Mouse (Mus musculus) midbrain, embryonic 11.5 days (tissue): ENCODE measurements around the gene Gdf1. TPM values are rescaled to one million over a fixed set of nuclear protein-coding genes. Genes with fewer than 3 reads are reported as not detected.

ENCODE experiments used
- ATAC-seq: fragments of 200-750 bp; cut with Nextera tagmentation; 2 replicates; pipeline ENCODE4 v1.8.0; 2017; ENCODE audit warnings: moderate TSS enrichment, moderate library complexity; ENCODE audit not compliant: low FRiP score
- DNase-seq: peaks from one replicate; pipeline ENCODE4 v3.0.0; 2015; ENCODE audit warnings: low spot score; ENCODE audit errors: missing footprints
- H3K27ac ChIP-seq: fragments of 300-500 bp; sonication (generic); 2 replicates; pipeline ENCODE4 v1.5.1; 2014; ENCODE audit warnings: low read depth, low read length
- H3K27me3 ChIP-seq: fragments of 300-500 bp; sonication (generic); 2 replicates; pipeline ENCODE4 v1.6.1; 2014; ENCODE audit warnings: mild to moderate bottlenecking, low read length, moderate library complexity, mixed read lengths; ENCODE audit not compliant: control insufficient read depth, insufficient read depth
- H3K36me3 ChIP-seq: fragments of 300-500 bp; sonication (generic); 2 replicates; pipeline ENCODE4 v1.6.1; 2014; ENCODE audit warnings: mild to moderate bottlenecking, low read length, moderate library complexity, mixed read lengths; ENCODE audit not compliant: control insufficient read depth, insufficient read depth
- H3K4me1 ChIP-seq: fragments of 300-500 bp; sonication (generic); 2 replicates; pipeline ENCODE4 v1.6.1; 2014; ENCODE audit warnings: low read length; ENCODE audit not compliant: control insufficient read depth, insufficient read depth
- H3K4me2 ChIP-seq: fragments of 300-500 bp; sonication (generic); 2 replicates; pipeline ENCODE4 v1.6.1; 2014; ENCODE audit warnings: mild to moderate bottlenecking, moderate library complexity
- H3K4me3 ChIP-seq: fragments of 300-500 bp; sonication (generic); 2 replicates; pipeline ENCODE4 v1.5.1; 2014; ENCODE audit warnings: low read depth, low read length
- H3K9ac ChIP-seq: fragments of 300-500 bp; sonication (generic); 2 replicates; pipeline ENCODE4 v1.6.1; 2014; ENCODE audit warnings: low read length
- H3K9me3 ChIP-seq: fragments of 300-500 bp; sonication (generic); 2 replicates; pipeline ENCODE4 v1.6.1; 2016; ENCODE audit warnings: low read length; ENCODE audit not compliant: control insufficient read depth
- WGBS: fragments of 180-500 bp; shearing (Covaris S2); extraction: QIAGEN DNeasy Blood & Tissue Kit; methylation state at CpG from one replicate; pipeline ENCODE4 v1.1.7; 2014; 5-methylcytosine and 5-hydroxymethylcytosine counted together
- polyA plus RNA-seq: library from polyadenylated mRNA; unstranded; fragments of >200 nt; fragmentation: Nextera tagmentation; extraction: Ambion mirVana; gene quantifications from 2 replicates; pipeline ENCODE4 v1.2.1, GENCODE M21; 2014

Gdf1 gene
- polyA plus RNA-seq, 1 experiment from 2014 or later: 1.3 TPM

- no peak overlapping the region for H3K9ac ChIP-seq
- H3K27me3 ChIP-seq: no peaks in the 10 kb centered on the region
- H3K4me2 ChIP-seq: no peak overlapping the region
- DNase-seq (no peak), ATAC-seq (no peak)
- H3K27ac ChIP-seq: no peak overlapping the region
- H3K9me3 ChIP-seq: no peaks in the 10 kb centered on the region
- 90% methylated on average over 3 of the region's 3 CpGs for WGBS
- peaks cover 13% of the 10 kb centered on the region for H3K36me3 ChIP-seq
- H3K4me3 ChIP-seq: no peak overlapping the region
- peaks cover 15% of the 10 kb centered on the region for H3K4me1 ChIP-seq
These were observed 28.7 kb upstream of the Gdf1 start for GRCm38 (mm10) chr8:70300881-70301280.

DNA sequence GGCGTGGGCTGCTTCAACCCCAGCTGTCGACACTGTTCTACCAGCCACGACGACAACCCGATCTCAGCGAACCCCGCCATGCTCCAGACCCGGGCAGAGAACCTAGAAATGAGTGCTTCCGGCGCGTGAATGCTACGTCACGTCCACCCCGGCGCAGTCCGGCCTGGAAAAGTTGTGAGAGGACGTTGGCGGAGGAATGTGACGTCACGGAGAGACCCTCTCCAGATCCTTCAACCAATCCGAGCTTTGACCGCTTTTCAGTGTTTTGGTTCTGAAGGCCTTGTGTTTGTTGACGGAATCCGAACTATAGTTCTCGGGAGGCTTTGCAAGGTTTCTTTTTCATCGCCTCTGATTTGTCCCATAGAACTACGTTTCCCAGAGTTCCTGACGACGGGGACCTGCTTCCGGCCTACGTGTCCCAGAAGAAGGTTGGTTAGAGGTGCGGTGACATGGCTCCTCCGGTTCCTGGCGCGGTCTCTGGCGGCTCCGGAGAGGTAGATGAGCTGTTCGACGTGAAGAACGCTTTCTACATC, 27.2 kb upstream of the Gdf1 start, which contains the start of the genes Ddx49 and Cope:
Gene Ddx49 (minus strand): TSS at position 132 of the 533 bp plus-strand sequence.
Gene Cope (plus strand): TSS at position 161 of the 533 bp plus-strand sequence.
- Histone ChIP-seq H3K27me3 (no peaks in the 10 kb centered on the region), H3K4me1 (peaks cover 15% of the 10 kb centered on the region), H3K9me3 (no peaks in the 10 kb centered on the region), H3K4me3 (peak within 1 kb of the TSS; percentile 84), H3K9ac (peak within 1 kb of the TSS; percentile 80), H3K27ac (no peak within 1 kb of the TSS), H3K36me3 (peaks cover 13% of the 10 kb centered on the region), H3K4me2 (peak within 1 kb of the TSS; percentile 93)
- peak; percentile 94 for ATAC-seq
- under 1% methylated on average over 40 of the region's 40 CpGs for WGBS
- DNase-seq: peak; percentile 100

DNA sequence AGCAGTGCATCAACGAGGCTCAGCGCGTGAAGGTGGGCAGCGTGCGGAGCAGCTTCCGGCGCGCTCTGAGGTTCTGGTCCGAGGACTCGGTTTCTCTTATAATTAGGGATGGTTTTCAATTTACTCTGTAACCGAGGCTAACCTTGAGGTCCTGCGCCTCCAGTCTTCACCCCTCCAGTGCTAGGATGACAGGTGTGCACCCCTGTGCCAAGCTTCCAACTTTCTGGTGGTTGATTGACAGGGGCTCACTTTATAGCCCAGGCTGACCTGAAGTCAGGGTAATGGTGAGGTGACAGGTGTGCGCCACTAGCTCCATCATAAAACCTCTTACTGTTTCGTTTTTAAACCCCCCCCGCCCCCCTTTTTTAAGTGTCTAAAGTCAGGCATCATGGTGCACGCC, 26.7 kb upstream of the Gdf1 start:
- H3K27me3 ChIP-seq: no peaks in the 10 kb centered on the region
- ATAC-seq (peak; percentile 41), DNase-seq (no peak)
- 5% methylated on average over 16 of the region's 16 CpGs for WGBS
- H3K27ac ChIP-seq: no peak overlapping the region
- peaks cover 15% of the 10 kb centered on the region for H3K4me1 ChIP-seq
- peak overlapping the region; percentile 80 for H3K9ac ChIP-seq
- H3K9me3 ChIP-seq: no peaks in the 10 kb centered on the region
- H3K36me3 ChIP-seq: peaks cover 10% of the 10 kb centered on the region
- peak overlapping the region; percentile 93 for H3K4me2 ChIP-seq
- H3K4me3 ChIP-seq: peak overlapping the region; percentile 84

GRCm38 (mm10) chr8:70309311-70309710, 20.3 kb upstream of the Gdf1 start:
- WGBS: 37% methylated on average over 2 of the region's 2 CpGs
- H3K4me1 ChIP-seq: no peaks in the 10 kb centered on the region
- H3K36me3 ChIP-seq: peaks cover 31% of the 10 kb centered on the region
- H3K27me3 ChIP-seq: no peaks in the 10 kb centered on the region
- ATAC-seq (no peak), DNase-seq (peak; percentile 93)
- no peaks in the 10 kb centered on the region for H3K9me3 ChIP-seq
- no peak overlapping the region for H3K27ac ChIP-seq
- H3K4me2 ChIP-seq: no peak overlapping the region
- no peak overlapping the region for H3K9ac ChIP-seq
- H3K4me3 ChIP-seq: no peak overlapping the region

DNA sequence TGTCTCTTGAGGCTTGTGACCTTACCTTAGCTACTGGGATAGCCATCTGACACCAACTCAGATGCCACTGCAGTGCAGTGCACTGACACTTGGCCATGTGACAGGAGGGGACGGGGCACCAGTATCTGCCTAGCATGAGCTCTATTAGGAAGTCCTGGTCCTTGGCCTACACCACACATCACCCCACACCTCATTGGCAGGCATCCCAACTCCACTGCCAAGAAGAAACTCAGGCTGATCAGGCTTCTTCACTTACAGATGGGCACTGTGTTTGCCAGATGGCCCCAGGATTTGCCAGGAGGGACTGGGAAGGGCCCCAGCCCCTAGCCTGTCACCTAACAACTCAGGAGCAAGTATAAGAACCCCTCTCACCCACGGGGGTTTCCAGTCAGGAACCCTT, 16.2 kb upstream of the Gdf1 start:
- H3K4me2 ChIP-seq: no peak overlapping the region
- ATAC-seq (no peak), DNase-seq (no peak)
- no peaks in the 10 kb centered on the region for H3K27me3 ChIP-seq
- H3K27ac ChIP-seq: no peak overlapping the region
- H3K36me3 ChIP-seq: peaks cover 18% of the 10 kb centered on the region; the same call in 1 of the 2 replicates
- WGBS: 96% methylated on average over 2 of the region's 2 CpGs
- H3K9me3 ChIP-seq: no peaks in the 10 kb centered on the region
- no peak overlapping the region for H3K4me3 ChIP-seq
- H3K4me1 ChIP-seq: peaks cover 30% of the 10 kb centered on the region
- no peak overlapping the region for H3K9ac ChIP-seq

- WGBS: 2% methylated on average over 64 of the region's 66 CpGs
- ATAC-seq (peak; percentile 60), DNase-seq (peak; percentile 96)
- Histone ChIP-seq H3K4me3 (peak within 1 kb of the TSS; percentile 52), H3K4me2 (peak within 1 kb of the TSS; percentile 71), H3K27ac (peak within 1 kb of the TSS; percentile 70), H3K36me3 (peaks cover 11% of the 10 kb centered on the region; the same call in 1 of the 2 replicates), H3K27me3 (no peaks in the 10 kb centered on the region), H3K9ac (peak within 1 kb of the TSS; percentile 68), H3K4me1 (peaks cover 30% of the 10 kb centered on the region), H3K9me3 (no peaks in the 10 kb centered on the region)
These were observed 13.8 kb upstream of the Gdf1 start, which contains the start of gene Cers1 for GRCm38 (mm10) chr8:70315624-70316510. Gene Cers1 (plus strand): TSS chr8:70315775.

- H3K36me3 ChIP-seq: peaks cover 9% of the 10 kb centered on the region; the same call in 1 of the 2 replicates
- 9% methylated on average over 15 of the region's 15 CpGs for WGBS
These were observed 12.8 kb upstream of the Gdf1 start for GRCm38 (mm10) chr8:70316511-70317504.

GRCm38 (mm10) chr8:70317872-70318271, 11.7 kb upstream of the Gdf1 start:
- Histone ChIP-seq H3K9me3 (no peaks in the 10 kb centered on the region), H3K4me3 (no peak overlapping the region), H3K27me3 (no peaks in the 10 kb centered on the region), H3K36me3 (peaks cover 6% of the 10 kb centered on the region; the same call in 1 of the 2 replicates), H3K4me1 (peaks cover 30% of the 10 kb centered on the region), H3K9ac (peak overlapping the region; percentile 41; the same call in 1 of the 2 replicates), H3K27ac (peak overlapping the region; percentile 12; the same call in 1 of the 2 replicates), H3K4me2 (no peak overlapping the region)
- no peak for ATAC-seq
- no peak for DNase-seq
- 88% methylated on average over 5 of the region's 5 CpGs for WGBS

More at GRCm38 (mm10) chr8:70316511-70317504, 12.8 kb upstream of the Gdf1 start:
- H3K4me3 ChIP-seq: peak overlapping the region; percentile 52
- DNase-seq (peak; percentile 94), ATAC-seq (peak; percentile 90)
- no peaks in the 10 kb centered on the region for H3K9me3 ChIP-seq
- H3K4me2 ChIP-seq: peak overlapping the region; percentile 71
- H3K4me1 ChIP-seq: peaks cover 30% of the 10 kb centered on the region
- peak overlapping the region; percentile 68 for H3K9ac ChIP-seq
- peak overlapping the region; percentile 70 for H3K27ac ChIP-seq
- no peaks in the 10 kb centered on the region for H3K27me3 ChIP-seq
